Mouse (Mus musculus) left cerebral cortex, adult 11 months (tissue): ENCODE data around the gene Dmxl2.

Source experiments
- DNase-seq: peaks from one replicate; pipeline ENCODE4 v3.0.0; 2022; ENCODE audit warnings: low spot score

Dmxl2 gene

GRCm38 (mm10) chr9:54316363-54316762, 185.1 kb downstream of the Dmxl2 start:
- DNase-seq = no peak
